Mouse (Mus musculus) CD4-positive naive resting alpha-beta T cell, adult 76 days (primary cell): ENCODE results near the gene Nipa1. TPM values are rescaled to one million over a fixed set of nuclear protein-coding genes. Genes with fewer than 3 reads are reported as not detected.

ENCODE experiments used
- total RNA-seq: library from RNA; stranded (reverse); gene quantifications from one replicate; pipeline ENCODE4 v1.2.4, GENCODE M21; 2023

Gene Nipa1
- total RNA-seq = 0.35 TPM

DNA sequence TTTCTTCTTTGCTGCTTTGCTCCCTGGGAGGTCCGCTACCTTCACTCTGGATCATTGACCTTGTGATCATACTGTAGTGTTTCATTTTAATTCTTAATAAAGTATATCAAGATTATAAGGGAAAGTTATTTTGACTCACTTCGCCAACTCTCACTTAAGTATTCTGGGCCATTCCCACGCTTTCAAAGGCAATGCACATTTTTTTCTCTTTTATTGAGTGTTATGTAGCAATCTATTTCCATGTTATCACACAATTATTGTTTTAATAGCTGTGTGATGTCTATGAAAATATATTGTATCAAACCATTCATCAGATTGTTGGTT is at the start of gene Nipa1:
Gene Nipa1 (minus strand): TSS at position 25 of the 324 bp plus-strand sequence.

DNA sequence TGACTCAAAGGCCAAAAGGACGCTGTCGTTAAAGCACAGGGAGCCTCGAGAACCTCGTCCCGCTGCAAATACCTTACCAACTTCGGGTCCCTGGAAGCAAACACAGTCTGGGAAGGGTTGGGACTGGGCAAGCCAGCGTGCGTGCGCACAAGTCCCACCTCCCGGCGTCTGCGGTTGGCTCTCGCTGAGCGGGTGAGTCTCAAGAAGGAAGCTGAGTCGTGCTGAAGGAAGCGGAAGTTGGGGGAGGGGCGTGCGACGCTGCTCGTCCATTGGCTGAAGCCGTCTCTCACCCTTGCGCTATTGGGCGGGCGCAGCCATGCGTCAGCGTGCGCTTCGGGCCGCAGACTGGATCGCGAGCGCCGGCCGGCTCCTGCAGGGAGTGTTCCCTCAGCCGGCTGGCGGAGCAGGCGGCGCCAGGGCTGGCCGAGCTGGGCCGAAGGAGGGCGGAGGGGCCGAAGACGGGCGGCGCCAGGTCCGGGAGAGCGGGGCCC is 30.1 kb upstream of the Nipa1 start, which contains the start of gene Herc2:
Gene Herc2 (plus strand): TSS at position 366 of the 491 bp plus-strand sequence.

DNA sequence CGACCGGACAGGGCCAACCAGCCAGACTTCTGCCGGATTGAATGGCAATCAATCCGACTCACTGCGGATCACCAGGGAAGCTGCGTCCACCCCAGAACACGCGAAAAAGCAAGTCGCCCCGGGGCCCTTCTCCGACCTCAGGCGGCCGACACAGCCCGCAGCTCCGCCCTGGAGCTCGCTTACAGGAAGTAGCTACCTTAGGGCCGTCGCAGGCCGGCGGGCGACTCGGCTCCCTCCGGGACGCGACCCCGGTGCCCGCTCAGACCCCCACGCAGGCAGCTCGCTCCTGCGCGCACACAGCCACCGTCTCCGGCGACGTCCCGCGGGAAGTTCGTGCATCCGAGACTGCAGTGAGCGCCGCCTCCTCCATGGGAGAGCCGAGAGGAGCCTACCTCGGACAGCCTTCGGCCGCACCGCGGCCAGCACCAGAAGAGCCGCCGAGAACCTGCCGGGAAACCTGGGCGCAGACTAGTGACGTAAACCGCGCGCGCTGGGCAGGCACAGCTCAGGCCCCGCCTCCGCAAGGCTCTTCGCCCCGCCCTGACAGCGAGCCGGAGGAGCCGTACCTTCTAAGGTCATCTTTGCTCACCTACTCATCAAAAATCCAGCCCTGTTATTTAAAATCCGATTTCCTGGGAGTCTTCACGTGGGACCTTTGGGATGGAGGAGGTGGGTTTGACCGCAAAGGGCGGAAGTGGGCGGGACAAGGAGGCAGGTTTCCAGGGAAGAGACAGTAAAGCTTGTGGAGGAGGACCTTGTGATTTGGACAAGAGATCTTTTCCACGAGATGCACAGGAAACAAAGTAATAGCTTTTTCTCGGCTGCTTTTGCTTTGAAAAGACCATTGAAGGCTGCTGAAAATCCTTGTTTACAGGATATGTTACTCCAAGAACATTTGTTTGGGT is 57.5 kb downstream of the Nipa1 start, which contains the start of gene Nipa2:
Gene Nipa2 (minus strand): TSS at position 473 of the 905 bp plus-strand sequence.

Other genes with a start within 250 kb of the Nipa1 start
- 26.4 TPM for gene Tubgcp5, start 225.8 kb downstream of the Nipa1 start, total RNA-seq
- gene Cyfip1, start 178.2 kb downstream of the Nipa1 start, total RNA-seq = 9.5 TPM
- gene Nipa2, start 57.5 kb downstream of the Nipa1 start, total RNA-seq = 38.3 TPM
- gene Herc2, start 30.2 kb upstream of the Nipa1 start, total RNA-seq = 91.6 TPM
- gene Oca2, start 219.8 kb upstream of the Nipa1 start, total RNA-seq = not detected